Mouse (Mus musculus) brain, embryonic 14.5 days (tissue): ENCODE results near the gene Auts2.

ENCODE experiments used
- CTCF ChIP-seq: fragments of 200-500 bp; IDR thresholded peaks from 2 replicates; pipeline ENCODE4 v1.5.1; 2012; ENCODE audit warnings: inconsistent platforms, mild to moderate bottlenecking, moderate library complexity, borderline replicate concordance; ENCODE audit not compliant: insufficient read depth, insufficient read length; ENCODE audit errors: extremely low read depth
- POLR2A ChIP-seq: fragments of 200-500 bp; IDR thresholded peaks from 2 replicates; pipeline ENCODE4 v1.6.1; 2012; ENCODE audit warnings: mild to moderate bottlenecking, inconsistent platforms, borderline replicate concordance; ENCODE audit not compliant: poor library complexity, insufficient read depth, insufficient read length, severe bottlenecking; ENCODE audit errors: extremely low read depth

DNA sequence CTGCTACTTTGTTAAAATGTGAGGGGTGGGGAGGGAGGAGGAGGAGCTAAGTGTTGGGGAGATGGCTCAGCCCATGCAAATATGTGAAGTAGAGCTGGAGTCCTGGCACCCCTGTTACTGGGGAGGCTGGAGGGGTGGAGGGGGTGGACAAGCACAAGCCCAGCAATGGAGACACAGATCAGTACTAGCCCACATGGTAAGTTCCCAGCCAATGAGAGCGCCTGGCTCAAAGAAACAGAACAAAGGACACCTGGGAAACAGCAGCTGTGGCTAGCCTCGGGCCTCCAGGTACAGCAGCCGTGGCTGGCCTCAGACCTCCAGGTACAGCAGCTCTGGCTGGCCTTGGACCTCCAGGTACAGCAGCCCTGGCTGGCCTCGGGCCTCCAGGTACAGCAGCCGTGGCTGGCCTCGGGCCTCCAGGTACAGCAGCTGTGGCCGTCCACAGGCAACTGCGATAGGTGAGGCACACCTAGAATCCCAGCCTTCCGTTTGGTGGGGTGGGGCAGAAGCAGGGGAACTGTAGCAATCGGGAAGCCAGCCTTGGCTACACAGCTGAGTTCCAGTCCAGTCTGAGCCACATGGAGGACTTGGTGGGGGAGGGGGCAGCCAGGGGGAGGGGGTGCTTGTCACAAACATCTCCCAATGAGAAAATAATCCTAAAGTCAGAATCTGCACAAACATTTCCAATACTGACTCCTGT is 1046.5 kb downstream of the Auts2 start:
- TF ChIP-seq CTCF (no peak), POLR2A (no peak)
